Mouse (Mus musculus): ENCODE results near the gene Fstl4. TPM values are rescaled to one million over a fixed set of nuclear protein-coding genes. Genes with fewer than 3 reads are reported as not detected.

Fstl4 gene
- polyA plus RNA-seq (2012), result not detected in 2 replicates

- TF ChIP-seq GATA1 (IDR thresholded peaks at IDR 0.05; ENCODE audit: low read length), result no peak
These were observed at the start of gene Fstl4 for GRCm38 (mm10) chr11:52764461-52764893. TSS of gene Fstl4 (plus strand) at chr11:52764634.

GRCm38 (mm10) chr11:52718570-52718969, 45.9 kb upstream of the Fstl4 start:
- no peak for TF ChIP-seq GATA1 (IDR thresholded peaks at IDR 0.05; ENCODE audit: low read length)

GRCm38 (mm10) chr11:52721087-52721486, 43.3 kb upstream of the Fstl4 start:
- no peak for TF ChIP-seq GATA1 (IDR thresholded peaks at IDR 0.05; ENCODE audit: low read length)

GRCm38 (mm10) chr11:52722706-52723105, 41.7 kb upstream of the Fstl4 start:
- TF ChIP-seq GATA1 (IDR thresholded peaks at IDR 0.05; ENCODE audit: low read length), result no peak

GRCm38 (mm10) chr11:52726001-52726400, 38.4 kb upstream of the Fstl4 start:
- no peak for TF ChIP-seq GATA1 (IDR thresholded peaks at IDR 0.05; ENCODE audit: low read length)

GRCm38 (mm10) chr11:52728479-52728878, 36.0 kb upstream of the Fstl4 start:
- no peak for TF ChIP-seq GATA1 (IDR thresholded peaks at IDR 0.05; ENCODE audit: low read length)

GRCm38 (mm10) chr11:52729890-52730289, 34.5 kb upstream of the Fstl4 start:
- no peak for TF ChIP-seq GATA1 (IDR thresholded peaks at IDR 0.05; ENCODE audit: low read length)

GRCm38 (mm10) chr11:52731979-52732378, 32.5 kb upstream of the Fstl4 start:
- TF ChIP-seq GATA1 (IDR thresholded peaks at IDR 0.05; ENCODE audit: low read length), result no peak

GRCm38 (mm10) chr11:52734493-52735195, 29.8 kb upstream of the Fstl4 start:
- TF ChIP-seq GATA1 (IDR thresholded peaks at IDR 0.05; ENCODE audit: low read length), result no peak

GRCm38 (mm10) chr11:52739187-52739586, 25.2 kb upstream of the Fstl4 start:
- no peak for TF ChIP-seq GATA1 (IDR thresholded peaks at IDR 0.05; ENCODE audit: low read length)

GRCm38 (mm10) chr11:52740466-52740865, 24.0 kb upstream of the Fstl4 start:
- no peak for TF ChIP-seq GATA1 (IDR thresholded peaks at IDR 0.05; ENCODE audit: low read length)

GRCm38 (mm10) chr11:52743956-52744355, 20.5 kb upstream of the Fstl4 start:
- TF ChIP-seq GATA1 (IDR thresholded peaks at IDR 0.05; ENCODE audit: low read length), result no peak

GRCm38 (mm10) chr11:52744593-52745450, 19.6 kb upstream of the Fstl4 start:
- TF ChIP-seq GATA1 (IDR thresholded peaks at IDR 0.05; ENCODE audit: low read length), result no peak

GRCm38 (mm10) chr11:52747206-52747605, 17.2 kb upstream of the Fstl4 start:
- no peak for TF ChIP-seq GATA1 (IDR thresholded peaks at IDR 0.05; ENCODE audit: low read length)

GRCm38 (mm10) chr11:52747766-52748456, 16.5 kb upstream of the Fstl4 start:
- TF ChIP-seq GATA1 (IDR thresholded peaks at IDR 0.05; ENCODE audit: low read length), result no peak

- TF ChIP-seq GATA1 (IDR thresholded peaks at IDR 0.05; ENCODE audit: low read length), result no peak
These were observed 14.4 kb upstream of the Fstl4 start for GRCm38 (mm10) chr11:52749988-52750387.
